Mouse (Mus musculus): ENCODE measurements around the gene Adamts13. TPM values are rescaled to one million over a fixed set of nuclear protein-coding genes. Genes with fewer than 3 reads are reported as not detected.

Adamts13 gene
- total RNA-seq (2021): 1 to 10 TPM in 1 of 2 experiments, under 1 TPM in 1; 0.77 to 1.8 TPM

DNA sequence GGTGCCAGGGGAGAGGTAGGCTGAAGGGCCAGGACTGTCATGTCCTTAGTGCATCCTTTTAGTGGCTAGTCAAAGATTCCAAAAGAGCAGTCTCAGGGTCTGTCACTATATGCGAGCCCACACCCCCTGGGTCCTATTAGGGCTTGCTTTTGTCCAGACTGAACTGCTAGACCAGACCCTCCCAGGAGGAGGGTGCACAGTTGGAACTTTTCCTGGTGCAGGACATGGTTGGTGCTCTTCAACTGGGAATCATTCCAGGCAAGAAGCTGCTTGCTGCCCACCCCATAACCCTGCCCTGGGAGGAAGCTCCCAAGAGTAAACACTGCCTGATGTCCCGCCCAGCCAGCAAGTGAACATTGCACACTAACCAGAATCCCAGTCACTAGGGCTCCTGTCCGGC lies at the start of gene Adamts13:
Adamts13 (plus strand) TSS at position 301 of the 400 bp plus-strand sequence.
- intact Hi-C loops (cut with DNase I): no loop called here

DNA sequence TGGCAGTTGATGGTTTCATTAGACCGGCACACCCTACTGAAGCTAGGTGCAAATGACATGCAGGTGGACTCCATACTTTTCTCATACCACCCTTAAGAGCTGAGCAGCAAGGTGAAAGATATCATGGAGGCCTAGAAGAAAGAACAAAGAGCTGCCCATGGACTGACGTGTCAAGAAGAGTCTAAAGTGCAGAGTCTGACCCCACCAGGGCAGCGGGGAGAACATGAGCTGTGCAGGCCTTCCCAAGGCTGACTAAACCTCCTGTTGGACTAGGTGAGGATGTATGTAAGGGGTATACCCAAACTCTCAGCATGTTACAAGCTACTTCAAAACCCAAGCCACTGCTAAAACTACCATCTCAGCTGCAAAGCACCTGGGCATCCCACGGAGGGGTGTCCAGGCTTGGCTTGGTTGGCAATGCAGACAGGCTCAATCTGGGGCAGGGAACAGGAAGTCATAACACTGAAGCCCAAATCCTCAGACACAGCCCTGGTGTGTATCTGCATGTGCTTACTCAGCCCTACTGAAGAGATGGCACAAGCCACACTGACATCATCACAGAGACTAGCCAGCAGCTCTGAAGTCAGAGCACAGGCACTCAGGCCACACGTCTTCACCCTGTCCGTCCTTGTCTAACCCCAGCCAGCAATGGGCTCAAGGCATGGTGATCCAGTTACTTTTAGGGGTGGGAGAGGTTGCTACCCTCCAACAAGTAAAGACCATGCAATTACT lies 45.3 kb upstream of the Adamts13 start:
- DNase-seq (ENCODE audit: low spot score in 2 of 2): no peak
- intact Hi-C loops (cut with DNase I): no loop called here

More for the DNA sequence above, at the start of gene Adamts13:
- no peak for DNase-seq (ENCODE audit: low spot score in 2 of 2)

DNA sequence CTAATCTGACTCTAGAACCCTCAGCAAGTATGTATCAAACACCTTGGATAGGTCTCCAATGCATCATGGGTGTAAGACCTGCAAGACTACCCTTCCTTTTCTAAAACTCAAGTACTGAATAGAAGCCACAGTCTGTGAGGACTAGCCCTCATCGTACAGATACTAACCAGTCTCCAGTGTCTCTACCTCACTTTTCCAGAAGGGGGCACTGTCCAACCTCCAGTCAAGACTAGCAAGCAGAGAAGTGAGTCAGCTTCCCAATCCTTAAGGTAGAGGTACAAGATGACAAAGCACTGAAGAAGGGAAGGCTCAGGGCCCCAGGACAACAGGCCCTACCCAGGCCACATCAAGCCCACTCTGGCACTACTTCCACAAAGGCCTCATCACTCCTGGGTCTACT lies 42.8 kb upstream of the Adamts13 start:
- intact Hi-C loops (cut with DNase I): loop anchor here (5.0 to 10.0 kb wide), 2 partner anchors 77 to 304 kb away; partner anchors contain the start of gene Cacfd1
- DNase-seq (ENCODE audit: low spot score in 2 of 2): peak; percentile 52 to 63

DNA sequence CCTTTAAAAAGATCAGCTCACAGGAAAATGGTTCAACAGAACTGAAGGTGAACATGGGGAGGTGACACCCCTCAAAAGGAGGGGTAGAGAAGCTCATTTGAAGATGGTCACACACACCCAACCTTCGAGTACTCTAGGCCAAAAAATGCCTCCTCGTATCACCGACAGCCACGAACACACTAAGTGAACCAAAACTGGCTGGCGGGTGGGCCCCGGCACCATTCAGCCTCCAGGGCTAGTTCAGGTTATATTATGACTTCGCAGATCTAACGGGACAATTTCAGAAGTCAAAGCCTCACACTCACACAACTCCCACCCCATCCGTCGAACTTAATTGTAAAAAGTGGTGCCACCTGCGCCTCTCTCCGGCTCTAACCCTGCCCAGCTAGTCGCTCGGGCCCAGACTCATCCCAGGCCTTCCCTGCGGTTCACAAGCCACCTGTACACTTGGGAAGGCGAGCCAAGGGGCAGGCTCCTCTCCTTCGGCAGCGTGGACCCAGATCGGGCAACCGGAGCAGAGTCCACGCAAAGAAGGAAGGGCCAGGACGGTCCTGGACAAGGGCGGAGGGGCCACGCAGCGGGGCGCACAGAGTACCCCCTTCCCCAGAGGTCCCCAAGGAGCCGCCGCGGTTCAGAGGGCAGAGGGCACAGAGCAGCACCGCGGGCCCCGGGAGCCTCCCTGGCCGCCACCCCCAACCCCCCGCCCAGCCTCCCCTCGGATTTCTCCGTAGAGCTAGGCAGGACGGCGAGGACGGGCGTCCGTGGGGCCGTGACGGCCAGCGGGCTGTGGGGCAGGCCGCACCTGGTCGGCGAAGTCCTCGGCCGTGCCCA lies 40.5 kb upstream of the Adamts13 start:
- DNase-seq (ENCODE audit: low spot score in 2 of 2): no peak
- intact Hi-C loops (cut with DNase I): loop anchor here (2.0 to 10.0 kb wide), 3 partner anchors 75 to 302 kb away; partner anchors contain the start of gene Cacfd1

DNA sequence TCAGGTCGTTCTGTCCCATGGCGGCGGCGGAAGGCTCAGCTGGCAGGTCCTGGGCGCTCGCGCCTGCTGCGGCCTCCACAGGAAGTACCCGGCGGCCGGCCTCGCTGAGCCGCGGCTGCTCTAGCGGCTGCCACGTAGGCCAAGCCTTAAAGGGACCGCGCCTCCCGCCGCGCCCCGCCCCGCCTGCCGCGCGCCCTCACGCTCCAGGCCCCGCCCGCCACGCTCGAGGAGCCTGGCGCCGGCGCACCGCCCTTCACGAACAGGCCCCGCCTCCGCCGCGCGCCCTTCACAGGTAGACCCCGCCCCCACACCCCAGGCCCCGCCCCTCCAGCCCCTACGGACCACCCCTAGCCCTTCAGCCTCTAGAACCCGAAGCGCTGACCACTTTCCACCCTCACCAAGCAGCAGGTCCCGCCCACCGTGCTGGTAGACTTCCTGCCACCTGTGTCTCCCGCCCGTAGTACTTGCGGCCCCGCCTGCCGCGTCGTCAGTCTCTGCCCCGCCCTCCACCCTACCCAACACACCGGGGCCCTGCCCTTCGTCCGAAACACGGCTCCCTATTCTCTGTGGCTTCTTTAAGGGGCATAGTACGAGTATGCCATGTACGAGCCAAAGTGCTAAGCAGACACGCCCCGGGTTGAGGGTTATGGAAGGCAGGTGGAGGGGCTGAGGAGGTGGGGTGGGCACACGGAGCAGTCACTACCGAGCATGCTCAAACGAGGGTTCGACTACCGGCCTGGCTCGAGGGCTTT lies 39.7 kb upstream of the Adamts13 start, which contains the start of the genes Surf4 and Stkld1:
Surf4 (minus strand) TSS at position 625 of the 752 bp plus-strand sequence.
Stkld1 (plus strand) TSS at position 744 of the 752 bp plus-strand sequence.
- intact Hi-C loops (cut with DNase I): loop anchor here (2.0 to 10.0 kb wide), 3 partner anchors 74 to 301 kb away; partner anchors contain the start of gene Cacfd1
- DNase-seq (ENCODE audit: low spot score in 2 of 2): peak; percentile 91 to 94

DNA sequence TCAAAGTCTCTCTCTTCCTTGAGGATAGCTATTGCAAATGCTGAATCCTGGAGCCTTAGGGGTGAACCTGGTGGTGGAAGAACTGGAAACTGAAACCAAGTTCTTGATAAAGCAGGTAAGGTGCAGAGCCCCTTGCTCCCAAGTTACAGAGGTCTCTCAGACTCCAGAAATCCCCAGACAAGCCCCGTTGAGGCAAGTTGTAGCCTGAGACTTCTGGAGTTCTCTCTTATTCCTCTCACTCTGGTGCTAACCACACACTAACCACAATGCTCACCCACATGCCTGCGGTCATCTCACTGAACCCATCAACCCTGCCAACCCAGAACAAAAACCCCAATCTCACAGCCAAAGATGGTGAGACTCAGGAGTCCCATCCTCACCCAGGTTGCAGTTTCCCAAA lies 37.9 kb upstream of the Adamts13 start:
- no peak for DNase-seq (ENCODE audit: low spot score in 2 of 2)
- intact Hi-C loops (cut with DNase I): loop anchor here (10.0 kb wide), 1 partner anchor 300 kb away; no protein-coding TSS in a partner anchor

DNA sequence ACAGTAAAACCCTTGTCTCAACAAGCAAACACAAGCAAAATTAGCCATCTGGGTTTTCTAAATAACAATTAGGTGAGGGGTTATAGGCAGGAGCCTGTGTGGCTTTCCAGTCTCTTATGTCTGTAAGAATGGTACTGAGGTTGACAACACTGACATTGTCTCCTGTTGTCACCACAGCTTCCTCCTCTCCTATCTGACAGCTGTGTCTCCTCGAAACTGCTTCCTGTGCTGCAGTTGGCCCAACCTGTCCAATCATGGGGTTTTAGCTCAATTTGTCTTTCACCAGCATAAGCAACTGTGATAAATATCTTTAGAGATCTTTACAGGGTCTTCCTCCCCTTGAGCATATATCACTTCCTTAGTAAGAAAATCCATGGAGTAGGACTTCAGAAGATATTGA lies 36.8 kb upstream of the Adamts13 start:
- intact Hi-C loops (cut with DNase I): loop anchor here (10.0 kb wide), 1 partner anchor 298 kb away; no protein-coding TSS in a partner anchor
- no peak for DNase-seq (ENCODE audit: low spot score in 2 of 2)

DNA sequence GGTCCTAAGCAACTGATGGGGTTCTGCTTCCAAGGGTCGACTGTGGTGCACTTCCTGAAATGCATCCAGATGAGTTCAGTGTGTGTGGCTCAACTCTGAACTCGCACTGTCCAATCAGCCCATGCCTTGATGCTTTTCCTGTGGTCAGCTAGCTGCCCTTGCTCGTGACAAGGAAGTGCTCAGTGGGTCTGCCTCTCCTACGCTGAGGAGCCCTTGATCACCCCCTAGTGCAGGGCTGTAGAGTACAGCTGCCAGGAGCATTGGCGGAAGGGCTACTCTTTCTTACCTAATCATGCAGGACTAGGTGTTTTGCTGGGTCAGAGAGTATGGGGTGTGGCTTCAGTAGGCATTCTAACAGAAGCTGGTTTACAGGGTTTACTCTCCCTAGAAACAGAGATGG lies 31.7 kb upstream of the Adamts13 start:
- no peak for DNase-seq (ENCODE audit: low spot score in 2 of 2)
- intact Hi-C loops (cut with DNase I): no loop called here

DNA sequence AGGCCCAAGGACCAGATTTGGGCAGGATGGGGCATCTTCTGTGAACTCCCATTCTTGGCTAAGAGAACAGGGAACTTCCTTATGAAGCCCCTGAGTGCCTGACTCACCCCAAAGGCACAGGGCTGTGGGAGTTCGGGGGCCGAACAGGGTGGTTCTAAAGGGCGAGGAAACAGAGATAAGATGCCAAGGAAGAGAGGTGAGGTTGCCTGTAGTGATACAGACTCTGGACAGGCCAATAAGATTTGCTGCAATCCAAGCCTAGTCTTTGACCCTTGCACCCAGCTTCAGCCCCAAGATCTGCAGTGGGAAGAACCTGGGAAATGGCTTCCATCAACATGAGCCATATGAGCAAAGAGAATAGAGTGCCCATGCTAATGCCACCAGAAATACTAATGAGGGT lies 30.0 kb upstream of the Adamts13 start:
- DNase-seq (ENCODE audit: low spot score in 2 of 2): no peak
- intact Hi-C loops (cut with DNase I): no loop called here

DNA sequence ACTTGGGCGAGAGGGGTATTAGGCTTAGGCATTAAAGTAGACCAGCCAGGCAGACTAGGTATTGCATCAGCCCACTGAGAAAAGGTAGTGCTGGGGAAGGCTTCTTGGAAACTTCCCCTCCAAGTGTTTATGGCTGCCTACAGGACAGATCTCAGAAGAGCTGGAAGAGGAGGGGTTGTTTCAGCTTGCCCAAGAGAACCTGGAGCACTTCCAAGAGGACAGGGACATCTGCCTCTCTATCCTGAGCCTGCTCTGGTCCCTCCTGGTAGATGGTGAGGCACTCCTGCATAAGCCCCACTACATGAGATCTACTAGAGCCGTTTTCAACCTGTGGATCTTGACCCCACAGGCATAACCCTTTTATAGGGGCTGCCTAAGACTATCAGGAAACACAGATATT lies 22.8 kb upstream of the Adamts13 start:
- intact Hi-C loops (cut with DNase I): no loop called here
- DNase-seq (ENCODE audit: low spot score in 2 of 2): no peak

DNA sequence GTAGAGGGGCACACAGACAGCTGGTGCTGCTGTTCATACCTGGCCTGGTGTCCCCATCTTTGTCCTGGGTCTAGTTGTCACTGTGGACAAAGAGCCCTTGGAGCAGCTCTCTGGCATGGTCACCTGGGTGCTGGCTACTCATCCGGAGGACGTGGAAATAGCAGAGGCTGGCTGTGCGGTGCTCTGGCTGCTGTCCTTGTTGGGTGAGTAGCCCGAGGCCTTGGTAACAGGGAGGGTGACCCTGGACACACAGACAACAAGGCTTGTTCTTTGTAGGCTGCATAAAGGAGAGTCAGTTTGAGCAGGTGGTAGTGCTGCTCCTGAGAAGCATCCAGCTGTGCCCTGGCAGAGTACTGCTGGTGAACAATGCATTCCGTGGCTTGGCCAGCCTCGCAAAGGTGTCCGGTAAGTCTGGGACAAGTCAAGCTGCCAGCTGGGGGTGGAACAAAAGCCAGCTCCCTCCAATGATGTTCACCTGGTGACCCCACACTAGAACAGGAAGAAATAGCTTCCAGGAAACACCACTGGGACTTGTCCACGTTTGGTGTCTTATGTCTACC lies 21.8 kb upstream of the Adamts13 start:
- DNase-seq (ENCODE audit: low spot score in 2 of 2): no peak
- intact Hi-C loops (cut with DNase I): no loop called here

DNA sequence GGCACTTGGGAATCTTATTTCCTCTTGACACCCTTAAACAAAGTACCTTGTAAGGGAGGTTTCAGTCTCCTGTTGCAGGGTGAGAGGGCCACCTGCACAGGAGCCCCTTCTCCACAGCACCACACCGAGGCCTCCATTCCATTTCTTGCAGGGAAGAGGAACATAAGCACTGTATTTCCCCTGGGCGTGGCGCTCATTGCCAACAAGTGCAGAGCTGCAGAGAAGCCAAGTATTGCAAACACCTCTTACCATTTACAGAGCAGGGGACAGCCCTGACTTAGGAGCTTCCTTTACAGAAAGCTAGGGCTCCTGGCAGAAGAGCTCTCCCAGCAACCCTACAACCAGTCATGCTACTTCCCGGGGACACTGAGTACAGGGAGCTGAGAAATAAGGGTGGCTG lies 21.0 kb upstream of the Adamts13 start:
- no peak for DNase-seq (ENCODE audit: low spot score in 2 of 2)
- intact Hi-C loops (cut with DNase I): no loop called here

DNA sequence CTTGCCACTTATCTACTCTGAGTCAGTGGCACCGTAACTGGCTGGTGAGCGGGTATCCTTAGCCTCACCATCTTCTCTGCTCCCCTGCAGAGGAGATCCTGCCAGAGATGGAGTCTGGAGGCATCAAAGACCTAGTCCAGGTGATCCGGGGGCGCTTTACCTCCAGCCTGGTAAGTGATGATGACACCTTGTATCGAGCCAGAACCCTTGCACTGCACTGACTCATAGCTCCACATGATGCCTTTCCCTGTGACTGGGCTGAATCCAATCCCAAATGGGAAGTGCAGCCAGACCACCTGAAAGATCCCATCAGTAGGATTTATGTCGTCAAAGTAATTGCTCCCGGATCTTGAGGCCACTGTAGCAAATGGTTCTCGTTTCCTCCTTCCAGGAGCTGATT lies 20.4 kb upstream of the Adamts13 start:
- intact Hi-C loops (cut with DNase I): no loop called here
- peak in 1 of 2 experiments; percentile 16 for DNase-seq (ENCODE audit: low spot score in 2 of 2)

DNA sequence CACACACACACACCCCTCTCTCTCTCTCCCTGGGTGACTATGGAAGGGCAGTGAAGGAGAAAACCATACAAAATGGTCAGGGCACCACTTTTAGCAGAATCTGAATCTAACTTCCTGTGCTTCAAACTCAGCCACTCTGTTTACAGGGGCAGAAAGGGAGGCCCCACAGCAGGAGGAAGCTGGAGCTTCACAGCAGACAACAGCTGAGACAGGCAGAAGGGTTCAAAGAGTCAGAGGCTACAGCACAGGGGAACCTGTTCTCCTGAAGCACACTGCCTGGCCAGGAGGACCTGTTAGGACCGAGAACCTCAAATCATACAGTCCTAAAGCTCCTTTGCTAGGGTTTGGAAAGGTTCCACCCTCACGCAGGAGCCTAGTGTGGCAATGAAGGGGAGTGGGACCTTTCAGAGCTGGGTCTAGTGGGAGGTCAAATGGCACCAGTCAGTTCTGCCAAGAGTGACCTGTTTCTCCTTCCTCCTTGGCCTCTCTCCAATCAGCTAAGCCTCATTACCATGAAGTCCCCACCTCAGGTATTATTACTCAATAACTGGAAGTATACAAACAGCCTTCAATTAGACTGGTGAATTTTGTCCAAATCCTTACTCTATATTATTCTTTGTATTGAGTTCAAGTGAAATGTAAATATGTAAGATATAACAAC lies 18.4 kb upstream of the Adamts13 start:
- DNase-seq (ENCODE audit: low spot score in 2 of 2): no peak
- intact Hi-C loops (cut with DNase I): no loop called here

DNA sequence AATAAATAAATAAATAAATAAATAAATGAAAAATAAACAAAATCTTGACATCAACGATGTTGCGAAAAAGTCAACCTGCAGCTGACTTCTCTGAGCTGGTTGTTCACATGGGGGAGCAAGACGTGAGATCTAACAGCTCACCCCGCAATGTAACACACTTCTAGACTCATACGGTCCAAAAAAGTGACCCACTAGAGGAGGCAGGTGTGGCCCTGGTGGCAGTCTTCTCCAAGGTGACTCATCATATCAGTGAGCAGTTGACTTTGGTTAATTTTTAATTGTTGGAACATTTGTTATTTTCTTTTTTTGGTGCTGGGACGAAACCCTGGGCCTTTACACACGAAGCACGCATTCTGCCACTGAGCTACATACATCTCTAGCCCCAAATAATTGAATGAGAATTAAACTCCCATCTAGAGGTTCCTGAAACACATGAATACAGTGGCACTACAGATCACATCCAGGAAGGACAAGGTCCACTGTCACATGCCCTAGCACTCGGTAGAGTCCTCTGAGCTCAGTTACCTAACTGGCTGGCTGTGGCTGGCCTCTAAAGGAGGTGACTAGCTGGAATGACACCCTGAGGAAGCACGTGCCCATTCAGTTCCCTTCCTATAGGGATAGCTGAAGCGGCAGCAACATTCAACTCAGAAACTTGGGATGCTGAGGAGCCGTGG lies 16.3 kb upstream of the Adamts13 start:
- intact Hi-C loops (cut with DNase I): no loop called here

DNA sequence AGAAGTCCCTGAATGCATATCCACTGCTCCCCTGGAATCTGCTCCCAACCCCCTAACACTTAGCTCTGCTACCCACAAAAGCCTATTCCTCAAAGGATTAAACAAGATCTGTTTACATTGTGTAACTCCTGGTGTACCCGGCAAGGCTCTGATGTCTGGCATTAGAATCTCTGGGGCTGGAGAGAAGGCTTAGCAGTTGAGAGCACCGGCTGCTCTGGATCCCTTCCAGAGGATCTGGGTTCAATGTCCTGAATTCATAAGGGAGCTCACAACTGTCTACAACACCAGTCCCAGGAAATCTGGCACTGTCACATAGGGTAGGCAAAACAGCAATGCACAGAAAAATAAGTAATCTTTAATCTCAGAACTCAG lies 15.7 kb upstream of the Adamts13 start:
- intact Hi-C loops (cut with DNase I): no loop called here
- DNase-seq (ENCODE audit: low spot score in 2 of 2): no peak

More for the DNA sequence above, 16.3 kb upstream of the Adamts13 start:
- no peak for DNase-seq (ENCODE audit: low spot score in 2 of 2)

DNA sequence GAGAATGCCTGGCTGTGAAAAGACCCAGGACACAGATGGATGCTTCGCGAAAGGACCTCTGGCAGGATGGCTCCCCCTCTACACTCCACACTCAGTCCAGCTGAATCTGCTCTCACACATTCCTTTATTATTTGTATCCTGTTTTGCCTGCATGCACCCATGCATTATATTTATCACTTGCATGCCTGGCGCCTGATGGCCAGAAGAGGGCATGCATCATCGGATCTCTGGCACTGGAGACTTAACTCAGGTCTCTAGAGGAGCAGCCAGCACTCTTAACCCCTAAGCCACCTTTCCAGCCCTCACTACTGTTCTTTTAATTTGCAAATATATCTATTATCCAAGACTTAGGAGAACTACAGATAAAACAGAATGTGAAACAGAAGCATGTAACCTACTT lies 12.5 kb upstream of the Adamts13 start:
- DNase-seq (ENCODE audit: low spot score in 2 of 2): no peak
- intact Hi-C loops (cut with DNase I): loop anchor here (5.0 kb wide), 1 partner anchor 47 kb away; the partner anchor contains the start of gene Cacfd1

Measured in left cerebral cortex, postnatal 36 days (tissue).